Mouse (Mus musculus): ENCODE measurements around the gene Smim17.

DNA sequence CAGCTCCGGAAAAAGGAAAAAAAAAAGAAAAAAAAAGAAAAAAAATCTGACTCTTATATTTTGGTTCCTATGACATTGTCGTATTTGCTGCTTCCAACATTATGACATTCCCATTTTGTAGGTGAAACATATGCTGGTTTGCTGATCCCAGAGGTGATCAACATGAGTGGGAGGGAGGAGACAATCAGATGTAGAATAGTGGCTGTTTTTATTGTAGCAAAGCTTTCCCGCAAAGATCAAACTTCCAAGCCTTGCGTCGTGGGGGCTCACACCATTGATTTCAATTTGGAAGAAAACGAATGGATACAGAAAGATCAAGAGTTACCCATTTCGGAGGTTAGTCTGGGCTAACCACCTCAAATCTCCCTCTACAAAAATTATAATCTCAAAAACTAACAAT lies 36.8 kb upstream of the Smim17 start:
- TF ChIP-seq POLR2A (IDR thresholded peaks at IDR 0.05; ENCODE audit: low read depth, low read length) (no peak), CTCF (IDR thresholded peaks at IDR 0.05; ENCODE audit: extremely low read depth, insufficient read length, insufficient replicate concordance, low read depth, low read length) (no peak)
